Mouse (Mus musculus) neutrophil, adult 5-6 weeks (primary cell): Measurements from ENCODE around the gene Htt. TPM values are rescaled to one million over a fixed set of nuclear protein-coding genes. Genes with fewer than 3 reads are reported as not detected.

Source experiments
- ATAC-seq: fragments of 151-379, 151-347 bp; 2 replicates; pipeline ENCODE4 v1.8.0; 2017; ENCODE audit warnings: mild to moderate bottlenecking, moderate TSS enrichment; ENCODE audit not compliant: insufficient number of reproducible peaks, poor library complexity, low FRiP score, severe bottlenecking; ENCODE audit errors: extremely low read depth
- total RNA-seq: library from RNA; stranded (forward); fragments of 200-1000 nt; gene quantifications from 2 replicates; pipeline ENCODE4 v1.2.3, GENCODE M21; 2017

Htt gene
- total RNA-seq, 1 experiment from 2014 or later = 30.7 TPM

GRCm38 (mm10) chr5:34922531-34922930 is 161.0 kb downstream of the Htt start:
- ATAC-seq = no peak

DNA sequence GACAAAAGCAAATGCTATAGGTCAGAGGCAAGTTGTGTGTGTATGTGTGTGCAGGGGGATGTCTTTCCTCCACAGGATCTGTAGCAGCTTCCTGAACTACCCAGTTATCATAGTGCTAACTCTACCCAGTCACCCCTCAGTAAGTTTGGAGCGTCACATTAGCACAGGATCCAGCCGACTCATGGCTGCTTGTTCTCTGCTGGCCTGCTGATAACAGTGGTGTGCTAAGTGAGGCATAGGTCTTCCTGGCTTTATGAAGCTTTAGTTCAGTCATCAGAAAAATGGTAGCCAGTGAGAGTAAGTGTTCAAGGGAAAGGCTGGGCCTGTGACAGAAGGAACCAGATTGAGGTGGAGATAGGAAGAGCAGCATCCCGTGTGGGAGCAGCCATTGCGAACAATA is 162.4 kb downstream of the Htt start:
- no peak for ATAC-seq

- no peak for ATAC-seq
Measured at GRCm38 (mm10) chr5:34924519-34924918, 163.0 kb downstream of the Htt start.

DNA sequence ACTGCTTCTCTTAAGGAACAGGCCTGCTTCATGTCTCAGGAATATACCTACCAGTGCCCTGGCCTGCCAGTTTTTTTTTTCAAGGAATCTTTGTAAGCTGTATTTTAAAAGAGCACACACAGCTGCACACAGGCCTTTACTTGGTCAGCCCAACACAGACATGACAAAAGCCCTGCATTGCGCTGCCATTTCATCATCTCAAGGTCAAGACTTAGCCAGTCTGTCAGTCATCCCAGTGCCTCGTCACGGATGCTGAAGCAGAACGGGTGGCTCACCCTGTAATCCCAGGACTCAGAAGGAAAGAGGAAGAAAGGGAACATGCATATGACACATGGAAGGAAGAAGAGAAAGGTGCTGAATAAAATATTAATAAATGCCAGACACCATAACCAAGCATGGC is 166.1 kb downstream of the Htt start:
- no peak for ATAC-seq

DNA sequence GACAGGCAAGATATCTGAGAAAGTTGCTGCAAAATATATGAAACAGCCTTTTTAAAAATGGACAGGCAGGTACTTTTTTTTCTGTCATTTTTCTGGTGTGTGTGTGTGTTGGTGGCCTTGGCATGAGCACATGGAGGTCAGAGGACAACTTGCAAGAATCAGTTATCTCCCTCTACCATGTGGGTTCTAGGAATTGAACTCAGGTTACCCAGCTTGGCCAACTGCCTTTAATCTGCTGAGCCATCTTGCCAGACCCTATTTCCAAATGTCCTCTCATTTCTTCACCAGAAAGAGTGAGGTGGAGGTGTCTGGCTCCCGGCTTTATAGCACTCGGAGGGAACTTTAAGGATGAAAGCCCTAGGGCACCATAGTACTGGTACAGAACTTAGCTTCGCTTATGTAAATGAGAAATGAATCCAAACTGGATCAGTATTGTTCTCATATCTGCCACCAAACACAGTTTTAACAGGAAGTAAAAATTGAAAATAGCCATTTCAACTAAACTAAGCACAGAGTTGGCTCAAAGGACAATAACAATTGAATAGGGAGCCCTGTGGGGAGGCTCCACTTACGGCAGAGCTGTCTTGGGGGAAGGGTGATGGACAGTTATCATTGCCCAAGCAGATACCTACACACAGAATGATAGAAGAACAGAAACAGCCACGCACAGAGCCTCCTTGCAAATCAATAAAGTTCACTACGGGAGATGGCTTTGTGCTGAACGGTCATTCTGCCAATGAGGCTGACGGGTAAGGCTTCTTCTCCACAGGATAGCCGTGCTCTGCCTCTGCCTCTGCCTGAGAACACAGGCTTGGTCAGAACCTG is 168.8 kb downstream of the Htt start:
- ATAC-seq = no peak

GRCm38 (mm10) chr5:34931091-34931490 is 169.6 kb downstream of the Htt start:
- ATAC-seq = no peak

GRCm38 (mm10) chr5:34931516-34932457 is 170.2 kb downstream of the Htt start:
- ATAC-seq = no peak

- no peak for ATAC-seq
Measured at GRCm38 (mm10) chr5:34932458-34932806, 170.9 kb downstream of the Htt start.

GRCm38 (mm10) chr5:34933461-34933860 is 171.9 kb downstream of the Htt start:
- no peak for ATAC-seq

DNA sequence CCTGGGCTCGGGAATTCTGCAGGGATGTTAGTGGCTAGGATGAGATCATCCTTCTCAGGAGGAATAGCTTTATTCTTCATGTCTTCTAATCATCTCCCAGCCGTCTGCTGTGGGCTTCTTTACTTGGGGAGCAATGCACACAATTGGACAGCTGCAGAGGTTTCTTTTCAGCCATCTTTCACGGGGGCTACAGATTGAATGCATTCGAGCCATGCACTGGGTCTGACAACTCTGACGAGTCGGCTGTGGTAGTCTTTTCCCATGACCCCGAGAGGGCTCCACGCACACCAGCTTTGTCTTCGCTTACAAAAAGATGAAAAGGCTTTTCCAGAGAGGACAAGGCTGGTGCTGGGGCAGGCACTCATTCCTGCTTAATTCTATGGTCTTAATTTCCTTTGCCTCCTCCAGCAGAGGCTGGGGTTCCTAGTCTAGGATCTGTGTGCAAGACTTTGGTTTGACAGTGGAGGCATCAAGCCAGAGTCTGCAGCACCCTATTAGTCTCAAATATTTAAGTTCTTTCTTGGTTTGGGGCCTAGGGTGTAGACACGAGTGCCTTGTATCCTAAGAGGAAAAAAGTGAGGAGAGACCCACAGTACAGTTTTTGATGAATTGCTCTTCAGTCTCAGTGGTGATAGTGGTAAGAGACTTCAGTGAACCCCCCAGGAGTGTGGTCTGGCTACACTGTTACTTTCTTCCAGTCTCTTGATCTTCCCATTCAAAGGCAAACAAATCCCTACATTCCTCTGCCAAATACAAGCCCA is 180.3 kb downstream of the Htt start:
- no peak for ATAC-seq

GRCm38 (mm10) chr5:34943428-34943827 is 181.9 kb downstream of the Htt start:
- no peak for ATAC-seq

DNA sequence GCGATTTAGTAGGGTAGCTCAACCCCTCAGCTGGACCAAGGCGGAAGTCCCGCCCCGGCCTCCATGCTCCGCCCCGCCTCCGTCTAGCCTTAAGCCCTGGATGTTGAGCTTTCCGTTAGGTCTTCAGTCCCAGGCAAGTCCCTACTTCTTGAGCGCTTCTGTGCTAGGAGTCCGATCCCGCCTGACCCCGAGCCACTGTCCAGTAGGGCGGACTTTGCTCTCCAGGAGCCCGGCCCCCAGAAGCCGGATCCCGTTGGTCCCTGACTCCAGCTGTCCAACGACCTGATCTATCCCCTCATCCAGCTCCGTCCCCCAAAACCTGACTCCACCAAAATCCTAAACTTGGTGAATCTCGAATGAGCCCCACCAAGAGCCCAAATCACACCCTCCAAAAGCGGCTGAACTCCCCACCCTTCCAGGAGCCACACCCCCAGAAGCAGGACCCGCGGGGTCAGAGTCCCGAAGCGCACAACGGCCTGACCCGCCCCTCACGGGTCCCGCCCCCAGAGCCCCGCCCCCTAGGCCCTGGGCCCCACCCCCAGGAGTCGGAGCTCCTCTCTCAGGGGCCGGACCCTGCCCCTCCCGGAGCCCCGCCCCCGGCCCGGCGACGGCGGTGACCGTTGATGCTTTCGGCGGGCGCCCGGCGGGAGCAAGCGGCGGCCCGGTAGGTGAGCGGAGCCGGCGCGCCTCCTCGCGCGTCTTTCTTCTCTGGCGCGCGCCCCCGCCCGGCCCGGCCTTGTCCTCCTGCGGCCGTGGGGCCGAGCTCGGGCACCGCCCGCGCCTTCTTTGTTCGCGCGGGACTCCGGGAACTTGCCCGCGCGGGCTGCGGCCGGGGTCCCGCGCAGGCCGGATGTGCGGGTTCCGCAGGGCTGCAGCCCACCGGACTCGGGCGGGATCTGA is 187.6 kb downstream of the Htt start, which contains the start of gene Rgs12:
TSS of gene Rgs12 (plus strand) at position 585 of the 900 bp plus-strand sequence.
- ATAC-seq = peak; percentile 59

DNA sequence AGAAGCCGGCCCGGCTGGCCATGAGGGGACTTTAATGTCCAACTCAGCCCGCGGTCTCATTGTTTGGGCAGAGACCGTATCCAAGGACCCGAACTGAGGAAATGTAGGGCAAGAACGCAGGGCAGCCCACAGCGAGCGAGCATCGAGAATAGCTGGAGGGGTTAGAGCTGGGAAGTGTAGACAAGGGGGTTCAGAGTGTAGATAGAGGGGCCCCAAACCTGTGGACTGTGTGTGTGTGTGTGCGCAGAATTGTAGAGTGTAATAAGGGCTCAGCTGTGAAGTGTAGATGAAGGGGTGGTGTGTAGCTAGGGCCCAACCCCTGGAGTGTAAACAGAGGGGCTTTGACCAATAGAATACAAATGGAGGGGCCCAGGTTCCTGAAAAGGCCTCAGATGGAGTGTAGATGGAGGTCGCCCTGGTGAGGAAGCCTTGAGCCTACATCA is 188.2 kb downstream of the Htt start:
- no peak for ATAC-seq

- no peak for ATAC-seq
Measured at GRCm38 (mm10) chr5:34950486-34951160, 189.1 kb downstream of the Htt start.

DNA sequence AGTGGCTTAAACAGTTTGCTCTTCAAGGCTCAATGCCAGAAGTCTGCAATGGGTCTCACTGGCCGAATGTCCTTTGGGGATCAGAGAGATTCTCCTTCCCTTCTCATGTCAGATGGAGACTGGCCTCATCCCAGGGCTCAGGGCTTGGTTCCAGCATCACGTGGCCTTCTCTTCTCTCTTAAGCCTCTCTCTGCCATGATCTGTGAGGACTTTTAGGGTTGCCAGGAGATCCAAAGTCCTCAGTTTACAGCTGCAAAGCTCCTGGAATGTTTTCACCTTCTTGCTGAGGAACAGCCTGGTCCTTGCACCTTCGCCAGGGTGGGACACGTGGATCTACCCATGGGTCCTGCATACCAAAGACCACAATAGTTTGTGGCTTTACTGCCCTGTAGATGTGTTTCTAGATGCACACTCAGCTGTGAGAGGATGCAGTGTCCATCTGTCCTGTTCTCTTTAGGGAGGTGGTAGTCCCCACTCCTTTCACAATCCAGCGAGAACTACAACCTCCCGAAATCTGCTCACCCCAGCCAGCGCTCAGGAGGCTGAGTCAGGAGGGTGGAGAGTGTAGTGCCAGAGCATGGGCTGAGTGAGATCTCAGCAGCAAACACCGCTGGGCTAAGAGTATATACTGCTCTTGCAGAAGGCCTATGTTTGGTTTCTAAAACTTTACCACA is 189.8 kb downstream of the Htt start:
- no peak for ATAC-seq

DNA sequence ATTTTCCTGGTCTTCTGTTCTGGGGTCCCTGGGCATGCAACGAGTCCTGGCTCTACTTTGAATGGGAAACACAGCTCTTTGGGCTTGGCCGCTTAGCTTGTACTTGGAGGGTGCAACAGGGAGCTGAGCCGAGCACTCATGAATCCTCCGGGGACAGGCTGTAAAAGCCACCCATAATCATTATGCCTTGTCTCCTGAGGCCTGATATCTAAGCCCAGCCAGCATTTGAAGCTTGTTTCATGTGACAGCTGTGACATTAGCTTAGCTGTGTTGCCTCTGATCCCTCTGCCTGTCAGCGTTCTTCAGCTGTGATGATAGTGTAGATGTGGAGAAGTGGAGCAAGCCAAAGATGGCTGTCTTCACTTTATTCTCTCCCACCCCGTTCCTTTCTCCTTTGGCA is 193.0 kb downstream of the Htt start:
- ATAC-seq = no peak

GRCm38 (mm10) chr5:34955630-34956029 is 194.1 kb downstream of the Htt start:
- ATAC-seq = no peak
